Mouse (Mus musculus) Patski (cell line): ENCODE measurements around the gene Insig1. TPM values are rescaled to one million over a fixed set of nuclear protein-coding genes. Genes with fewer than 3 reads are reported as not detected.
A peak's percentile ranks its signal among the peaks of the same experiment; 100 is the strongest.

Source experiments
- ATAC-seq: fragments of 100-300 bp; one replicate; pipeline ENCODE4 v1.8.0; 2021
- CTCF ChIA-PET: fragments of 350-600 bp; sonication (Branson Sonifier 250); formaldehyde crosslinking; loops from one replicate; lab custom pipeline; 2022; ENCODE audit warnings: inconsistent platforms; lab: Charles Lee
- POLR2A ChIA-PET: fragments of 350-600 bp; sonication (Branson Sonifier 250); formaldehyde crosslinking; loops from one replicate; lab custom pipeline; 2022; ENCODE audit warnings: antibody characterized with exemption, inconsistent platforms; lab: Charles Lee
- DNase-seq: peaks from one replicate; pipeline ENCODE4 v3.0.0-alpha.2; 2011; ENCODE audit warnings: low read depth, low spot score
- H3K27me3 ChIP-seq: fragments of 371-371 bp; one replicate; pipeline ENCODE4 v1.5.1; 2021
- CTCF ChIP-seq: fragments of 100-300 bp; IDR thresholded peaks from one replicate; pipeline ENCODE4 v1.5.1; 2021
- in situ Hi-C: fragments of 300-500 bp; cut with MboI; formaldehyde crosslinking; loops from 3 replicates; pipeline ENCODE4 v1.11.1; 2018; ENCODE audit warnings: low pct_unique_long_range_greater_than_20kb, mixed read lengths
- polyA plus RNA-seq: library from polyadenylated mRNA; unstranded; gene quantifications from one replicate; pipeline ENCODE4 v1.2.3, GENCODE M21; 2021

The Insig1 gene
- polyA plus RNA-seq, 1 experiment from 2014 or later: 19.8 TPM

GRCm38 (mm10) chr5:28117251-28117880, 46.2 kb downstream of the Insig1 start:
- in situ Hi-C loops: loop anchor here (25.0 kb wide), 1 partner anchor 270 kb away; no protein-coding TSS in a partner anchor
- CTCF ChIA-PET: interaction anchor here (1.1 kb wide), 1 partner anchor 12 kb away, joined by 4 read pairs; no protein-coding TSS in a partner anchor
- H3K27me3 ChIP-seq: peaks cover 31% of the 10 kb centered on the region
- DNase-seq: no peak
- ATAC-seq: no peak
- POLR2A ChIA-PET: no interaction called here
- TF ChIP-seq CTCF: no peak

- POLR2A ChIA-PET: no interaction called here
- CTCF ChIA-PET: interaction anchor here (1.1 kb wide), 1 partner anchor 12 kb away, joined by 4 read pairs; no protein-coding TSS in a partner anchor
- peaks cover 34% of the 10 kb centered on the region for H3K27me3 ChIP-seq
- no peak for ATAC-seq
- in situ Hi-C loops: loop anchor here (25.0 kb wide), 1 partner anchor 269 kb away; no protein-coding TSS in a partner anchor
- TF ChIP-seq CTCF: no peak
- no peak for DNase-seq
Measured at GRCm38 (mm10) chr5:28117882-28118530, 46.8 kb downstream of the Insig1 start.

- DNase-seq (no peak), ATAC-seq (no peak)
- in situ Hi-C loops: loop anchor here (25.0 kb wide), 1 partner anchor 269 kb away; no protein-coding TSS in a partner anchor
- POLR2A ChIA-PET: no interaction called here
- H3K27me3 ChIP-seq: peaks cover 39% of the 10 kb centered on the region
- no peak for TF ChIP-seq CTCF
- CTCF ChIA-PET: no interaction called here
Measured at GRCm38 (mm10) chr5:28118531-28118925, 47.4 kb downstream of the Insig1 start.

GRCm38 (mm10) chr5:28119576-28119975, 48.4 kb downstream of the Insig1 start:
- ChIA-PET CTCF (no interaction called here), POLR2A (no interaction called here)
- ATAC-seq (no peak), DNase-seq (no peak)
- H3K27me3 ChIP-seq: peaks cover 50% of the 10 kb centered on the region
- TF ChIP-seq CTCF: no peak
- in situ Hi-C loops: loop anchor here (25.0 kb wide), 1 partner anchor 268 kb away; no protein-coding TSS in a partner anchor

- ATAC-seq (peak; percentile 86), DNase-seq (no peak)
- in situ Hi-C loops: loop anchor here (25.0 kb wide), 1 partner anchor 265 kb away; no protein-coding TSS in a partner anchor
- TF ChIP-seq CTCF: peak; percentile 90
- CTCF ChIA-PET: interaction anchor here (0.7 to 3.2 kb wide), 4 partner anchors 11 to 21 kb away, joined by 3 to 8 read pairs (median 5); no protein-coding TSS in a partner anchor
- POLR2A ChIA-PET: no interaction called here
- H3K27me3 ChIP-seq: peaks cover 50% of the 10 kb centered on the region
Measured at GRCm38 (mm10) chr5:28122491-28123454, 51.6 kb downstream of the Insig1 start.

GRCm38 (mm10) chr5:28123455-28123825, 52.3 kb downstream of the Insig1 start:
- in situ Hi-C loops: loop anchor here (25.0 kb wide), 1 partner anchor 264 kb away; no protein-coding TSS in a partner anchor
- DNase-seq: no peak
- POLR2A ChIA-PET: no interaction called here
- TF ChIP-seq CTCF: no peak
- H3K27me3 ChIP-seq: peaks cover 44% of the 10 kb centered on the region
- CTCF ChIA-PET: interaction anchor here (0.7 to 3.2 kb wide), 2 partner anchors 13 to 31 kb away, joined by 3 to 8 read pairs; no protein-coding TSS in a partner anchor
- ATAC-seq: no peak

GRCm38 (mm10) chr5:28124321-28125230, 53.4 kb downstream of the Insig1 start:
- H3K27me3 ChIP-seq: peaks cover 42% of the 10 kb centered on the region
- in situ Hi-C loops: loop anchor here (25.0 kb wide), 1 partner anchor 263 kb away; no protein-coding TSS in a partner anchor
- DNase-seq: no peak
- no peak for TF ChIP-seq CTCF
- POLR2A ChIA-PET: interaction anchor here (0.7 to 1.0 kb wide), 2 partner anchors 82 to 354 kb away, joined by 3 to 5 read pairs; no protein-coding TSS in a partner anchor
- CTCF ChIA-PET: interaction anchor here (0.7 to 3.2 kb wide), 2 partner anchors 14 to 33 kb away, joined by 3 to 8 read pairs; no protein-coding TSS in a partner anchor
- ATAC-seq: no peak

Other genes with a start within 250 kb of the Insig1 start
- gene Htr5a, start 229.2 kb upstream of the Insig1 start, polyA plus RNA-seq: not detected
- 0.05 TPM for gene En2, start 94.3 kb downstream of the Insig1 start, polyA plus RNA-seq
- not detected for gene Cnpy1, start 174.4 kb downstream of the Insig1 start, polyA plus RNA-seq
- 39.6 TPM for gene Rbm33, start 245.8 kb downstream of the Insig1 start, polyA plus RNA-seq